Mouse (Mus musculus) c-Kit-positive CD71-positive TER-119-negative erythroid progenitor cells, embryonic 14.5 days (primary cell): ENCODE measurements around the gene Ercc4.

ENCODE experiments used
- DNase-seq: peaks from one replicate; pipeline ENCODE4 v3.0.0-alpha.2; 2013; ENCODE audit warnings: low read depth

Gene Ercc4

DNA sequence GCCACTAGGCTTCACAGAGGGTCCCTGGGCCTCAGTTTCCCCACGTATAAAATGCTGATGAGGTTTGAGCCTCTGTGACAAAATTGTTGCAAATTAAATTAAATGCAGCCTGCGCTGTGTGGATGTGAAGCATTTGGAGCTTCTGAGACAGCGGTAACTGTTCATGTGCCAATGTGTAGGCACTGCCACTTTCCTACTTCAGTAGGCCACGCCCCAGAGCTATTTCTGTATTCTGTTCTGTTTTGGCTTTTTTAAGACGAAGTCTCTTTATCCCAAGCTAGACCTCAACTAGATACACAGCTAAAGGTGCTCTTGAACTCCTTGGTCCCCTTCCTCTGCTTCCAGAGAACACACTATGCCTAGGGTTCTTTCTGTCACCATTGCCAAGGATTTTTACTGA, 85.4 kb downstream of the Ercc4 start:
- DNase-seq = no peak

DNA sequence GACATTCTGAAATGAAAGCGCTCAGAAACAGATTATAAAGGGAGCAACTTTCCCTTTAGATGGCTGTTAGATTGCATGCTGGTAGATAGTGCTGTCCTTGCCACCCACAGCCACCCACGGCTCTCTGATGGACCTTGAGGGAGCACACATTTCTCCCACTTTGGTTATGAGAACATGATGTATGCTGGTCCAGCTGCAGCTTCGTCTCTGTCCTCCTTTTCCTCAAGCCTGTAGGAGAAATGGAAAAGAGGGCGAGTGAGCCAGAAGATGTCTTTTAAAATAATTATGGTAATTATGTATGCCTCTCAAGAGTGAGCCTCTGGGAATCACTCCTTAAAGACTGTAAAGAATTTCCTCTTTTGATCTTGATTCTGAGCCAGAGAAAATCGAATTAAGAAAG, 87.1 kb downstream of the Ercc4 start:
- no peak for DNase-seq

DNA sequence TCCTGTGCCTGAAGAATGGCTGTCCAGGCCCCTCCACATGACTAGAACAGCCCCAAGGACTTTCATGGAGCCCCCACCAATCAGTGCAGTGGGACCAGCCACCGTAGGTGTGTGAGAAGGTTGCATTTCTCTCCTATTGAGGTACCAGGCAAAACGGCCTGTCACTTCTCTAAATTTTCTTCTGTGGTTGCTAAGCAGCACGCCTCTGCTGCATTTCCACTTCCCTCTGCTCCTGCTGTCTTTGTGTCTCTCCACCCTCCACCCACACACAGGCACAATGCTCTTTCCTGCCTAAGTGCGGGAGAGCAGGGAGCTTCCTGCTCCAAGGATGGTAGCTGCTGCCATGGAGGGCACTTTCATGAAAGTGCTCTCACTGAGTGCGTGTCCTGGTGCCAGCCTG, 87.8 kb downstream of the Ercc4 start:
- no peak for DNase-seq

DNA sequence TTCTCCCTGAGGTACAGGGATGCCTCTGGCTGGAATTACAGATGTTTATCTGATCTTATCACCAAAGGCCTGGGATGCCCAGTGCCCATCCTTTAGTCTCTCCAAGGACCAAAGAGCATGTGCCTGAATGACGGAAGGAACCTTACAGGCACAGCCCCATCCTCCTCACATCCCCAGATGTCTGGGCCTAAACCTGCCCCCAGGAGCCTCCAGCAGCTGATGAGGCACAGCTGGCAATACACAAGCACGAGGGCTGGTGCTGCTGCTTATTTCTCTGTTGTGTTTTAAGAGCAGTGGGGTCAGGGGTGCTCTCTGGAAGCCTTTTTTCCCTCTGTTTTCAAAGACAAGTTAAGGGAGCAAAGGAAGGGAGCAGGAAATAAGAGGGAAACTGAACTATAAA, 89.7 kb downstream of the Ercc4 start:
- no peak for DNase-seq
